Mouse (Mus musculus) hindbrain, embryonic 13.5 days (tissue): Measurements from ENCODE around the gene Mtg2. TPM values are rescaled to one million over a fixed set of nuclear protein-coding genes. Genes with fewer than 3 reads are reported as not detected.

ENCODE experiments used
- ATAC-seq: fragments of 200-750 bp; cut with Nextera tagmentation; 2 replicates; pipeline ENCODE4 v1.8.0; 2017; ENCODE audit warnings: moderate TSS enrichment; ENCODE audit not compliant: low FRiP score
- H3K27ac ChIP-seq: fragments of 300-500 bp; sonication (generic); 2 replicates; pipeline ENCODE4 v1.5.1; 2015; ENCODE audit warnings: inconsistent platforms, mild to moderate bottlenecking, moderate library complexity
- H3K27me3 ChIP-seq: fragments of 300-500 bp; sonication (generic); 2 replicates; pipeline ENCODE4 v1.6.1; 2015; ENCODE audit warnings: mild to moderate bottlenecking, inconsistent platforms
- H3K36me3 ChIP-seq: fragments of 300-500 bp; sonication (generic); 2 replicates; pipeline ENCODE4 v1.6.1; 2015; ENCODE audit warnings: mild to moderate bottlenecking, inconsistent platforms
- H3K4me1 ChIP-seq: fragments of 300-500 bp; sonication (generic); replicated peaks from 2 replicates; pipeline ENCODE4 v1.6.1; 2015; ENCODE audit warnings: inconsistent platforms
- H3K4me2 ChIP-seq: fragments of 300-500 bp; sonication (generic); 2 replicates; pipeline ENCODE4 v1.6.1; 2015; ENCODE audit warnings: inconsistent platforms, mild to moderate bottlenecking, moderate library complexity
- H3K4me3 ChIP-seq: fragments of 300-500 bp; sonication (generic); 2 replicates; pipeline ENCODE4 v1.5.1; 2015; ENCODE audit warnings: mild to moderate bottlenecking, inconsistent platforms
- H3K9ac ChIP-seq: fragments of 300-500 bp; sonication (generic); 2 replicates; pipeline ENCODE4 v1.6.1; 2015; ENCODE audit warnings: mild to moderate bottlenecking, inconsistent platforms
- H3K9me3 ChIP-seq: fragments of 300-500 bp; sonication (generic); 2 replicates; pipeline ENCODE4 v1.6.1; 2016; ENCODE audit warnings: inconsistent platforms
- WGBS: fragments of 180-500 bp; shearing (Covaris S2); methylation state at CpG from one replicate; pipeline ENCODE4 v1.1.7; 2015; 5-methylcytosine and 5-hydroxymethylcytosine counted together
- polyA plus RNA-seq: library from polyadenylated mRNA; unstranded; fragments of >200 nt; fragmentation: Nextera tagmentation; extraction: Ambion mirVana; gene quantifications from 2 replicates; pipeline ENCODE4 v1.2.1, GENCODE M21; 2015

The Mtg2 gene
- polyA plus RNA-seq, 1 experiment from 2014 or later: 31.9 TPM

DNA sequence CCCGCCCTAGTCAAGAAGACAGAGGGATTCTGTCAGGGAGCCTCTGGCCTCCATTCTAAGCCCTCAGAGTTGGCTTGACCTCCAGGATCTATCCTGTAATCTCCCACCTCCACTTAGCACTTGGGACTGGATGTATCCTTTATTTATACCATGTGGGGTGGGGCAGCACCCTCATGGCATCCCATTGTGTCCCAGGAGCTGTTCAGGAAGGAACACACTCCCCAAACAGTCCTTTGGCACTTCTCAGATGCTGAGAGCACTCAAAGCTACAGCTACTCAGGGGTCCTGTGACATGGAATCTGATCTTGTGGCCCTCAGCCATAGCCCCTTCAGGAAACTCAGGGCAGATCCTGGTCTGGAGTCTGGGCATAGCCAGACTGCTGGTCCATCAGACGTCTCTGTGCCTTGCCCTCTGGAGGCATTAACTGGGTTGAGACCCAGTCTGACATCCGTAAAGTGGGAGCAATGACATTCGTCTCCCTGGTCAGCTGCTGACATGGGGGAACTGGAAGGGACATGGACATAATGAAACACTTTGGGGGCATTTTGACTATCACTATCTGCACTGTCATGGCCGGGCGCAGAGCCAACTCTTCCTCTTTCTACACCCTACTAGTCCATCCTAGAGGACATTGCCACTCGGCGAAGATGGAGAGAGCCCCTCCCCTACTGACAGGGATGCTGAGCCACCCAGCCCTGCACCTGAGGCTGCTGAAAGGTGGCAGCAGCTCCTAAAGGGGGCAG is 46.5 kb downstream of the Mtg2 start:
- no peak for ATAC-seq
- H3K4me3 ChIP-seq: no peak overlapping the region
- peaks cover 60% of the 10 kb centered on the region for H3K4me1 ChIP-seq
- peak overlapping the region; percentile 97; the same call in 1 of the 2 replicates for H3K4me2 ChIP-seq
- no peaks in the 10 kb centered on the region for H3K36me3 ChIP-seq
- H3K9me3 ChIP-seq: no peaks in the 10 kb centered on the region
- H3K9ac ChIP-seq: no peak overlapping the region
- peak overlapping the region; percentile 91 for H3K27ac ChIP-seq
- WGBS: 67% methylated on average over 8 of the region's 8 CpGs
- no peaks in the 10 kb centered on the region for H3K27me3 ChIP-seq

DNA sequence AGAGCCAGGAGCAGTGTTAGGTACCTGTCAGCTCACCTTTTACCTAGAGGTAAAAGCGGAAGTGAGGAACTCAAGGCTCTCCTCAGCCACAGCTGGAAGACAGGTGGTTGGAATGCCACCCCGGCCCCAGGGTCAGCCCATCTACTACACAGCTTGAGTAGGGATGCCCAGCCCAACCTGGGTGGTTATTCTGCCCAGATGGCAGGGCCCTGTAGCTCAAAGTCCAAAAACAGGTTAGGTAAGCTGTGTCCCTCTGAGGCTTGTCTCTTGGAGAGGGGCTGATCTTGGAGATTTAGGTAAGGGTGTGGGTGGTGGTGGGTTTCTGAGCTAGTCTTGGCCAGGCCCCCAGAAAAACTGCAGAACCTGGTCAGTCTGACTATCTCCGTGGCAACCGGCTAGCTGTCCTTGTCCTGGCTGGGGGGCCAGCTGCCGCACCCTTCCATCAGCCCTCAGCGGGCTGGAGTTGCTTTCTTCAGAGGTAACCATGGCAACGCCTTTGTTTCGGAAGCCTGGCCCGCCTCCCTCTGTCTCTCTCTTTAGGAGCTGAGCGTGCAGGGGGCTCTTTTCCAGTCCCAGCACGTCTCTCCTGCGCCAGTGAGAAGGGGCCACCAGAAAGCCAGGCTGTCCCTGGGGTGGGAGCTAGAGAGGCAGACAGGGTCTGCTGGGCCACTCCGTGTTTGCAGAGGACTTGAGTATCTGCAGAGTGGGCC is 47.3 kb downstream of the Mtg2 start:
- Histone ChIP-seq H3K27ac (peak overlapping the region; percentile 91), H3K36me3 (no peaks in the 10 kb centered on the region), H3K9me3 (no peaks in the 10 kb centered on the region), H3K9ac (peak overlapping the region; percentile 51; the same call in 1 of the 2 replicates), H3K4me1 (peaks cover 60% of the 10 kb centered on the region), H3K4me2 (peak overlapping the region; percentile 97), H3K27me3 (no peaks in the 10 kb centered on the region), H3K4me3 (no peak overlapping the region; the same call in 1 of the 2 replicates)
- WGBS: 8% methylated on average over 13 of the region's 13 CpGs
- ATAC-seq: peak; percentile 29; the same call in 1 of the 2 replicates

DNA sequence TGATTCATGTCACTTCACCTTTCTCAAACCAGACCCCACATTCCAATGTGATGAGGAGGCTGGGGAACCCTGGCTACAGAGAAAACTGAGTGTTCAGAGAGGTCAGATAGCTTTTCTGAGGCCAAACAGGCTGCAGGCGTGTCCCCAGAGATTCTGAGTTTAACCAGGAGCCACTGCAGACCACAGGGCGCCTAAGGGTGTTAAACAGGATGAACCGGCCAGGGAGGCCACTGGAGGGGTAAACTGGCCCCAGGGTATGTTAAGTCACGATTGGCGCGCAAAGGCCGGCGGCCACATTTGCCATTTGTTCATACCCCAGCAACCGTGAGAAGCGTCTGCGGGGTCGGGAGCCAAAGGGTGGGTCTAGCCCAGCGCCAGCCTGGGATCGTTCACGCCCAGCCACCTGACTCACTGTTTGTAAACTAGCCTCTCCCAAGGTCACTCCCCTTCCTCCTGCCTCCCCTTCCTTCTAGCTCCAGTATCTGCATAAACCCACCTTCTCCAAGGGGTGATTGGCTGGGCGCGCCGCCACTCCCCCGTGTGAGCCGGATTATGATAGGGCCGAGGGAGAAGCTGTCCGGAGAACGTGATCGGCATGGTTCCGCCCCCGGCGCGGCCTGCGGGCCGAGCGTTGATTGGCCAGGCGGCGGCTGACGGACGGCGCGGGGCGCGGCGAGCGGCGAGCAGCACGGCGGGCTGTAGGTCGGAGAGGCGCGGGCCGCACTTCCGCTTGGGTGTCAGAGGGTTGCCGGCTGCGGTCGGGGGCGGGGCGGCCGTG is 48.5 kb downstream of the Mtg2 start, which contains the start of gene Osbpl2:
Gene Osbpl2, plus strand, starts transcription at position 646 of the 778 bp plus-strand sequence.
- no peaks in the 10 kb centered on the region for H3K9me3 ChIP-seq
- peaks cover 59% of the 10 kb centered on the region for H3K4me1 ChIP-seq
- peak within 1 kb of the TSS; percentile 87 for H3K4me3 ChIP-seq
- WGBS: under 1% methylated on average over 54 of the region's 55 CpGs
- H3K4me2 ChIP-seq: peak within 1 kb of the TSS; percentile 97
- peak; percentile 97 for ATAC-seq
- H3K27me3 ChIP-seq: no peaks in the 10 kb centered on the region
- H3K9ac ChIP-seq: peak within 1 kb of the TSS; percentile 94
- peaks cover 8% of the 10 kb centered on the region for H3K36me3 ChIP-seq
- peak within 1 kb of the TSS; percentile 91 for H3K27ac ChIP-seq

- Histone ChIP-seq H3K27ac (peak overlapping the region; percentile 91), H3K4me1 (peaks cover 51% of the 10 kb centered on the region), H3K9ac (peak overlapping the region; percentile 94), H3K9me3 (no peaks in the 10 kb centered on the region), H3K4me3 (peak overlapping the region; percentile 87), H3K36me3 (peaks cover 13% of the 10 kb centered on the region), H3K27me3 (no peaks in the 10 kb centered on the region), H3K4me2 (peak overlapping the region; percentile 97)
- peak; percentile 62 for ATAC-seq
- WGBS: 1% methylated on average over 65 of the region's 68 CpGs
Observed at GRCm38 (mm10) chr2:180119439-180120291, 49.3 kb downstream of the Mtg2 start.

GRCm38 (mm10) chr2:180120292-180120761 is 49.9 kb downstream of the Mtg2 start:
- Histone ChIP-seq H3K36me3 (peaks cover 13% of the 10 kb centered on the region), H3K4me2 (peak overlapping the region; percentile 97), H3K27ac (no peak overlapping the region), H3K9me3 (no peaks in the 10 kb centered on the region), H3K4me1 (peaks cover 47% of the 10 kb centered on the region), H3K27me3 (no peaks in the 10 kb centered on the region), H3K9ac (peak overlapping the region; percentile 94), H3K4me3 (peak overlapping the region; percentile 87)
- ATAC-seq: no peak
- 75% methylated on average over 5 of the region's 5 CpGs for whole genome bisulfite sequencing

- peaks cover 13% of the 10 kb centered on the region for H3K36me3 ChIP-seq
- 87% methylated on average over 2 of the region's 2 CpGs for WGBS
- no peak overlapping the region for H3K4me3 ChIP-seq
- no peak overlapping the region for H3K9ac ChIP-seq
- H3K27me3 ChIP-seq: no peaks in the 10 kb centered on the region
- no peak overlapping the region for H3K4me2 ChIP-seq
- H3K4me1 ChIP-seq: peaks cover 39% of the 10 kb centered on the region
- H3K27ac ChIP-seq: no peak overlapping the region
- ATAC-seq: no peak
- H3K9me3 ChIP-seq: no peaks in the 10 kb centered on the region
Observed at GRCm38 (mm10) chr2:180124192-180124591, 53.8 kb downstream of the Mtg2 start.

- ATAC-seq: no peak
- 19% methylated on average over 4 of the region's 4 CpGs for WGBS
- H3K27me3 ChIP-seq: no peaks in the 10 kb centered on the region
- peak overlapping the region; percentile 53; the same call in 1 of the 2 replicates for H3K9ac ChIP-seq
- no peaks in the 10 kb centered on the region for H3K9me3 ChIP-seq
- H3K27ac ChIP-seq: peak overlapping the region; percentile 4; the same call in 1 of the 2 replicates
- no peak overlapping the region for H3K4me3 ChIP-seq
- H3K36me3 ChIP-seq: peaks cover 13% of the 10 kb centered on the region
- H3K4me2 ChIP-seq: no peak overlapping the region
- H3K4me1 ChIP-seq: peaks cover 30% of the 10 kb centered on the region
Observed at GRCm38 (mm10) chr2:180126195-180126594, 55.8 kb downstream of the Mtg2 start.

DNA sequence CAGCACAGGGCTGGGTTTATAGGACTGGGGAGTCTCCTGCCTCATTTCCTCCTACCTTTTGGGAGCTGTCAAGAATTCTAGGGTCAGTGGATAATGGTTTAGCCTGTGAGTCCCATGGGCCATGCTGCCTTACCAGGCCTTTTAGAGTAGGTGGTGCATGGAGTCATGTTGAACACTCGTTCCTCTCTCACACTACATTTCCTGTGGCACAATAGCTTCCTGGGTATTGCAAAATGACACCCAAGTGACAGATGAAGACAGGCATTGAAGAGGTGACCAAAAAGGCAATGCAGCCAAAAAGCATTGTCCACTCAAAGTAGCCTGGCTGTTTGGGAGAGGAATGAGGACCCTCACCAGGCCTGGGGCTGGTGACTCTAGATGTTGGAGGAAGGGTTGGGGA is 57.3 kb downstream of the Mtg2 start:
- ATAC-seq: no peak
- WGBS: 67% methylated on average over 1 of the region's 1 CpGs
- no peak overlapping the region for H3K4me3 ChIP-seq
- peaks cover 13% of the 10 kb centered on the region for H3K36me3 ChIP-seq
- 0 out of 2 replicates have a peak overlapping the region, but pooled peaks have one; percentile 13 for H3K27ac ChIP-seq
- no peak overlapping the region for H3K9ac ChIP-seq
- H3K27me3 ChIP-seq: no peaks in the 10 kb centered on the region
- no peak overlapping the region for H3K4me2 ChIP-seq
- H3K4me1 ChIP-seq: peaks cover 30% of the 10 kb centered on the region
- no peaks in the 10 kb centered on the region for H3K9me3 ChIP-seq

GRCm38 (mm10) chr2:180133231-180133630 is 62.8 kb downstream of the Mtg2 start:
- WGBS: 97% methylated on average over 4 of the region's 4 CpGs
- no peak overlapping the region for H3K4me2 ChIP-seq
- ATAC-seq: no peak
- H3K36me3 ChIP-seq: peaks cover 9% of the 10 kb centered on the region
- H3K9me3 ChIP-seq: no peaks in the 10 kb centered on the region
- H3K4me1 ChIP-seq: no peaks in the 10 kb centered on the region
- no peak overlapping the region for H3K4me3 ChIP-seq
- H3K27me3 ChIP-seq: no peaks in the 10 kb centered on the region
- H3K27ac ChIP-seq: no peak overlapping the region
- H3K9ac ChIP-seq: no peak overlapping the region

- H3K9me3 ChIP-seq: no peaks in the 10 kb centered on the region
- ATAC-seq: no peak
- H3K27ac ChIP-seq: no peak overlapping the region
- H3K4me1 ChIP-seq: no peaks in the 10 kb centered on the region
- H3K4me3 ChIP-seq: no peak overlapping the region
- H3K36me3 ChIP-seq: peaks cover 16% of the 10 kb centered on the region
- no peak overlapping the region for H3K9ac ChIP-seq
- 95% methylated on average over 3 of the region's 3 CpGs for WGBS
- no peak overlapping the region for H3K4me2 ChIP-seq
- no peaks in the 10 kb centered on the region for H3K27me3 ChIP-seq
Observed at GRCm38 (mm10) chr2:180133911-180134310, 63.5 kb downstream of the Mtg2 start.

GRCm38 (mm10) chr2:180135414-180135813 is 65.0 kb downstream of the Mtg2 start:
- Histone ChIP-seq H3K4me2 (no peak overlapping the region), H3K36me3 (peaks cover 31% of the 10 kb centered on the region)

More at GRCm38 (mm10) chr2:180135414-180135813, 65.0 kb downstream of the Mtg2 start:
- no peak overlapping the region for H3K9ac ChIP-seq
- no peaks in the 10 kb centered on the region for H3K9me3 ChIP-seq
- no peak for ATAC-seq
- no peak overlapping the region for H3K27ac ChIP-seq
- 90% methylated on average over 5 of the region's 5 CpGs for WGBS
- no peaks in the 10 kb centered on the region for H3K4me1 ChIP-seq
- H3K27me3 ChIP-seq: no peaks in the 10 kb centered on the region
- H3K4me3 ChIP-seq: no peak overlapping the region
